In genomic region chr15:75270691-75271362, GRCm38 (mm10) we compare ENCODE assay signal across 25 mouse cellular contexts. TPM values are rescaled to one million over a fixed set of nuclear protein-coding genes. Genes with fewer than 3 reads are reported as not detected.
A peak's percentile ranks its signal among the peaks of the same experiment; 100 is the strongest.
DNase-seq lines count a peak whose midpoint lies in the region; ATAC-seq and TF ChIP-seq lines count a peak whose summit lies in the region.
"Had no signal": no experiment of that assay in that cellular context is flagged by ENCODE, and none has a peak within 500 bp of the region (broad histone marks: within the 10 kb centered on the region; RNA-seq: fewer than 3 reads in every experiment).

No protein-coding gene starts in this region.

- ATAC-seq in granulocyte monocyte progenitor cell, adult 5-6 weeks (replicated peaks; ENCODE audit: poor library complexity, severe bottlenecking): no peak
- ATAC-seq: forebrain, embryonic 14.5 days; forebrain, embryonic 16.5 days had no signal

- no peaks in the 10 kb centered on the region for H3K27me3 ChIP-seq in heart, embryonic 10.5 days (ENCODE audit: insufficient read depth, poor library complexity, severe bottlenecking)
- H3K27me3 ChIP-seq in C2C12 (ENCODE audit: control insufficient read depth, insufficient read depth, insufficient read length) (no peaks in the 10 kb centered on the region), myocyte (ENCODE audit: control insufficient read depth, insufficient read depth, insufficient read length) (no peaks in the 10 kb centered on the region)
- H3K27me3 ChIP-seq: embryonic facial prominence, embryonic 12.5 days; forebrain, embryonic 12.5 days had no signal

- no peak for TF ChIP-seq CTCF in C2C12 (IDR thresholded peaks at IDR 0.05; ENCODE audit: control insufficient read depth, insufficient read depth, insufficient read length)

- H3K79me3 ChIP-seq in C2C12 (ENCODE audit: low read depth): no peaks in the 10 kb centered on the region

- intact Hi-C loops in heart, postnatal 14 days (cut with DNase I): no loop called here

- DNase-seq in heart, embryonic 10.5 days (ENCODE audit: low spot score): peak; percentile 62
- DNase-seq in heart, postnatal 14 days: no peak
- DNase-seq in testis, postnatal 14 days (ENCODE audit: low spot score): no peak
- DNase-seq: adrenal gland, adult 8-10 months; adrenal gland, postnatal 14 days; adrenal gland, postnatal 36 days; B cell, adult 2 months; cerebellum, adult 11-12 months; cerebellum, adult 2 months; cerebellum, adult 9-10 months; cerebellum, postnatal 10 days; cerebellum, postnatal 25 days had no signal

- WGBS in heart, embryonic 10.5 days: 74% methylated on average over 3 of the region's 3 CpGs

- peak overlapping the region; percentile 57 for H3K4me2 ChIP-seq in myocyte (ENCODE audit: low read depth)
- H3K4me2 ChIP-seq: embryonic facial prominence, embryonic 12.5 days; forebrain, embryonic 12.5 days had no signal

- H3K36me3 ChIP-seq in heart, embryonic 10.5 days: no peaks in the 10 kb centered on the region
- no peaks in the 10 kb centered on the region for H3K36me3 ChIP-seq in C2C12 (ENCODE audit: control insufficient read depth, insufficient read depth)
- H3K36me3 ChIP-seq in myocyte (ENCODE audit: control insufficient read depth, insufficient read depth): no peaks in the 10 kb centered on the region
- H3K36me3 ChIP-seq: embryonic facial prominence, embryonic 10.5 days; embryonic facial prominence, embryonic 12.5 days; forebrain, embryonic 10.5 days; forebrain, embryonic 12.5 days had no signal

- no peaks in the 10 kb centered on the region for H3K9me3 ChIP-seq in heart, embryonic 10.5 days
- H3K9me3 ChIP-seq: embryonic facial prominence, embryonic 12.5 days; forebrain, embryonic 10.5 days; forebrain, embryonic 12.5 days had no signal

- no peaks in the 10 kb centered on the region for H3K4me1 ChIP-seq in heart, embryonic 10.5 days
- H3K4me1 ChIP-seq: embryonic facial prominence, embryonic 10.5 days; embryonic facial prominence, embryonic 12.5 days; forebrain, embryonic 10.5 days; forebrain, embryonic 12.5 days had no signal

- H3ac ChIP-seq in C2C12 (ENCODE audit: control insufficient read depth, insufficient read length, low read depth) (no peak overlapping the region), myocyte (ENCODE audit: control insufficient read depth, insufficient read length) (no peak overlapping the region)

- H3K4me3 ChIP-seq in heart, embryonic 10.5 days: no peak overlapping the region
- no peak overlapping the region for H3K4me3 ChIP-seq in C2C12 (ENCODE audit: insufficient read depth, poor library complexity, severe bottlenecking)
- H3K4me3 ChIP-seq in myocyte: no peak overlapping the region
- H3K4me3 ChIP-seq: embryonic facial prominence, embryonic 10.5 days; embryonic facial prominence, embryonic 12.5 days; erythroblast, embryonic 14.5 days; forebrain, embryonic 10.5 days; forebrain, embryonic 12.5 days had no signal

- no peak for TF ChIP-seq POLR2A in myocyte (IDR thresholded peaks at IDR 0.05; ENCODE audit: insufficient read length, low read depth)

- H3K27ac ChIP-seq in heart, embryonic 10.5 days: no peak overlapping the region
- H3K27ac ChIP-seq: embryonic facial prominence, embryonic 10.5 days; embryonic facial prominence, embryonic 12.5 days; forebrain, embryonic 10.5 days; forebrain, embryonic 12.5 days had no signal

- H3K79me2 ChIP-seq in C2C12 (ENCODE audit: control insufficient read depth, insufficient read depth): no peaks in the 10 kb centered on the region
- H3K79me2 ChIP-seq in myocyte (ENCODE audit: control insufficient read depth, insufficient read depth): no peaks in the 10 kb centered on the region

TF ChIP-seq in C2C12, 6 proteins besides CTCF, POLR2A, EP300 and RAD21:
- TF ChIP-seq FOSL1 (IDR thresholded peaks at IDR 0.05; ENCODE audit: insufficient read depth, low read length, poor library complexity, severe bottlenecking) (peak; percentile 50), MYOG (IDR thresholded peaks at IDR 0.05; ENCODE audit: control insufficient read depth, extremely low read depth, insufficient read length) (no peak), MAX (IDR thresholded peaks at IDR 0.05) (peak; percentile 29)
TF ChIP-seq in C2C12: peak in this region for 2.

TF ChIP-seq in myocyte, 11 proteins besides CTCF, POLR2A, EP300 and RAD21:
- TF ChIP-seq E2F4 (IDR thresholded peaks at IDR 0.05; ENCODE audit: insufficient read depth) (no peak), USF1 (IDR thresholded peaks at IDR 0.05; ENCODE audit: low read depth) (no peak), REST (IDR thresholded peaks at IDR 0.05; ENCODE audit: insufficient read depth, insufficient read length) (no peak), TCF12 (IDR thresholded peaks at IDR 0.05; ENCODE audit: insufficient read depth, poor library complexity, severe bottlenecking) (no peak), MAX (IDR thresholded peaks at IDR 0.05; ENCODE audit: low read depth) (no peak), TCF3 (IDR thresholded peaks at IDR 0.05; ENCODE audit: insufficient read length, low read depth) (no peak), SRF (IDR thresholded peaks at IDR 0.05; ENCODE audit: control insufficient read depth, insufficient read length, low read depth) (no peak), CEBPB (IDR thresholded peaks at IDR 0.05; ENCODE audit: insufficient read depth, poor library complexity, severe bottlenecking) (no peak), MYOG (IDR thresholded peaks at IDR 0.05; ENCODE audit: control insufficient read depth in 1 of 3, insufficient read depth in 1 of 3, insufficient read length in 2 of 3, low read depth in 2 of 3) (no peak), POLR2AphosphoS2 (IDR thresholded peaks at IDR 0.05; ENCODE audit: insufficient read length, low read depth) (no peak), MYOD1 (IDR thresholded peaks at IDR 0.05; ENCODE audit: control insufficient read depth in 1 of 3, insufficient read length in 2 of 3, low read depth in 2 of 3) (no peak)
TF ChIP-seq in myocyte: peak in this region for 0.

RNA-seq across cellular contexts. Expression of gene Ly6f, which starts 2.6 kb away (rescaled TPM):
- not detected in 2 replicates for polyA plus RNA-seq in heart, embryonic 10.5 days (2016; fragmentation: Nextera tagmentation; extraction: Ambion mirVana)
- not detected for total RNA-seq in heart, postnatal 14 days (2021)
- 0.14 TPM for polyA plus RNA-seq in C2C12 (2012; fragmentation: generic; extraction: Trizol)
- polyA plus RNA-seq in myocyte (2012; fragmentation: generic; extraction: Trizol): 0.64 TPM
- total RNA-seq in granulocyte monocyte progenitor cell, adult 5-6 weeks (2014; fragmentation: Nextera tagmentation): not detected in 2 replicates
- total RNA-seq in granulocyte monocyte progenitor cell, adult 5-6 weeks (2017): not detected in 2 replicates
- total RNA-seq: adrenal gland, adult 8-10 months; adrenal gland, postnatal 14 days; adrenal gland, postnatal 36 days; MEL had no signal
- polyA plus RNA-seq: cerebellum, adult 2 months; cortical plate, adult 2 months; embryonic facial prominence, embryonic 10.5 days; embryonic facial prominence, embryonic 12.5 days; embryonic facial prominence, embryonic 14.5 days; erythroblast, embryonic 14.5 days; forebrain, embryonic 10.5 days; forebrain, embryonic 12.5 days; forebrain, embryonic 14.5 days; forebrain, embryonic 16.5 days had no signal

RNA-seq across cellular contexts. Expression of gene BC025446, which starts 54.7 kb away (rescaled TPM):
- 0.18 TPM in 1 of 2 replicates, not detected in the other for polyA plus RNA-seq in heart, embryonic 10.5 days (2016; fragmentation: Nextera tagmentation; extraction: Ambion mirVana)
- not detected for total RNA-seq in heart, postnatal 14 days (2021)
- polyA plus RNA-seq in C2C12 (2012; fragmentation: generic; extraction: Trizol) (9.4 TPM), myocyte (2012; fragmentation: generic; extraction: Trizol) (2.4 TPM)
- total RNA-seq in granulocyte monocyte progenitor cell, adult 5-6 weeks (2014; fragmentation: Nextera tagmentation): not detected in 2 replicates
- total RNA-seq in granulocyte monocyte progenitor cell, adult 5-6 weeks (2017): not detected in 2 replicates
- total RNA-seq: adrenal gland, postnatal 36 days; MEL had no signal
- polyA plus RNA-seq: cerebellum, adult 2 months; cortical plate, adult 2 months; embryonic facial prominence, embryonic 10.5 days; embryonic facial prominence, embryonic 12.5 days; embryonic facial prominence, embryonic 14.5 days; erythroblast, embryonic 14.5 days; forebrain, embryonic 10.5 days; forebrain, embryonic 12.5 days; forebrain, embryonic 14.5 days; forebrain, embryonic 16.5 days had no signal
